Mouse (Mus musculus) embryonic facial prominence, embryonic 13.5 days (tissue): ENCODE measurements at regions not wholly inside any gene's neighbourhood (a gene's known extent, or its start where the extent isn't known, plus 50 kb on each side); places are given as distances from the start of the nearest gene placed in this dataset.

Experiments used
- ATAC-seq: fragments of 200-750 bp; cut with Nextera tagmentation; 2 replicates; pipeline ENCODE4 v1.8.0; 2017; ENCODE audit warnings: low read depth; ENCODE audit not compliant: insufficient number of reproducible peaks, insufficient read depth, low FRiP score, low TSS enrichment
- H3K27ac ChIP-seq: fragments of 300-500 bp; sonication (generic); 2 replicates; pipeline ENCODE4 v1.5.1; 2015; ENCODE audit warnings: moderate library complexity, mild to moderate bottlenecking, inconsistent platforms
- H3K27me3 ChIP-seq: fragments of 300-500 bp; sonication (generic); 2 replicates; pipeline ENCODE4 v1.6.1; 2015; ENCODE audit warnings: mild to moderate bottlenecking, inconsistent platforms
- H3K36me3 ChIP-seq: fragments of 300-500 bp; sonication (generic); 2 replicates; pipeline ENCODE4 v1.6.1; 2015; ENCODE audit warnings: mild to moderate bottlenecking, inconsistent platforms
- H3K4me1 ChIP-seq: fragments of 300-500 bp; sonication (generic); 2 replicates; pipeline ENCODE4 v1.6.1; 2015; ENCODE audit warnings: inconsistent platforms
- H3K4me2 ChIP-seq: fragments of 300-500 bp; sonication (generic); 2 replicates; pipeline ENCODE4 v1.6.1; 2015; ENCODE audit warnings: moderate library complexity, mild to moderate bottlenecking, inconsistent platforms
- H3K4me3 ChIP-seq: fragments of 300-500 bp; sonication (generic); 2 replicates; pipeline ENCODE4 v1.5.1; 2015; ENCODE audit warnings: mild to moderate bottlenecking, inconsistent platforms
- H3K9ac ChIP-seq: fragments of 300-500 bp; sonication (generic); 2 replicates; pipeline ENCODE4 v1.6.1; 2015; ENCODE audit warnings: mild to moderate bottlenecking, inconsistent platforms
- H3K9me3 ChIP-seq: fragments of 300-500 bp; sonication (generic); 2 replicates; pipeline ENCODE4 v1.6.1; 2016; ENCODE audit warnings: inconsistent platforms
- WGBS: fragments of 180-500 bp; shearing (Covaris S2); methylation state at CpG from one replicate; pipeline ENCODE4 v1.1.7; 2015; ENCODE audit warnings: mixed read lengths; 5-methylcytosine and 5-hydroxymethylcytosine counted together

DNA sequence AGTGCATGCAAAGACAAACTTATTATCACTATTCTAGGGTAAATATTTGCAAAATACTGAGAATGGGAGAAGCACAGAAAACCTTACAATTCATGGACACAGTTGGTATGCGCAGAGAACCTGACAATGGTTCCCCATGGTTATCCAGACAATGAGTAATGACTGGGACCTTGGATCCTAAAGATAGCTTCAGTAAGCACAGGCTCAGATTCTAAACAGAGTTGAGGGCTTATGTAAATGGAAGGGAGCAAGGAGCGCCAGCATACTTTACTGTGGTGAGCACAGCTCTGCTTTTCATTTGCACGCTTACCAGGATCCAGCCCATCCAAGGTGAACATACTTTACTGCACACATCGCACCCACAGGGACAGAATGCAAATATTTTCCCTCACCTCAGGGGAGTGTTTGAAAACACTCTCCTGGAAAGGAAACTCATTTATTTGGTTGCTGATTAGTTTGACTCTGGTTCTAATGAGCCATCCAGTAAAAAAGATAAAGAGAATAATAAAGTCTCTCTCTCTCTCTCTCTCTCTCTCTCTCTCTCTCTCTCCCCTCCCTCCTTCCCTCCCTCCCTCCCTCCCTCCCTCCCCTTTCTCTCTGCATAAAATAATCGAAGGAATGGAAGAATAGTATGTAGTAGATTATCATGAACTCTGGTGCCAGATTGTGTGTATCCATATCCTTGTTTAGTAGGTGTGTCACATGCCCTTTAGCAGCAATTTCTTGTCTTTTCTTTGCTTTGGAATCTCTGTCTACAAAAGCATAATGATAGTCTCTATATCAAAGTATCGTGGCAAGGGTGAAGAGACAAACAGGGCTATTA is 115.1 kb upstream of the 4930583I09Rik start:
- Histone ChIP-seq H3K27ac (no peak overlapping the region), H3K9ac (no peak overlapping the region)

GRCm38 (mm10) chr17:64943213-64943612 is 107.3 kb upstream of the 4930583I09Rik start:
- H3K27me3 ChIP-seq, result no peaks in the 10 kb centered on the region
- H3K4me1 ChIP-seq, result no peaks in the 10 kb centered on the region
- no peaks in the 10 kb centered on the region for H3K36me3 ChIP-seq
- no peaks in the 10 kb centered on the region for H3K9me3 ChIP-seq
- no peak overlapping the region for H3K9ac ChIP-seq
- no peak overlapping the region for H3K4me2 ChIP-seq
- WGBS, result 82% methylated on average over 2 of the region's 2 CpGs
- H3K4me3 ChIP-seq, result no peak overlapping the region
- no peak overlapping the region for H3K27ac ChIP-seq
- ATAC-seq, result no peak

More for the DNA sequence above, 115.1 kb upstream of the 4930583I09Rik start:
- no peak overlapping the region for H3K4me2 ChIP-seq
- no peak overlapping the region for H3K4me3 ChIP-seq
- H3K9me3 ChIP-seq, result no peaks in the 10 kb centered on the region
- no peaks in the 10 kb centered on the region for H3K27me3 ChIP-seq
- ATAC-seq, result no peak
- no peaks in the 10 kb centered on the region for H3K36me3 ChIP-seq
- 58% methylated on average over 6 of the region's 6 CpGs for WGBS
- no peaks in the 10 kb centered on the region for H3K4me1 ChIP-seq

DNA sequence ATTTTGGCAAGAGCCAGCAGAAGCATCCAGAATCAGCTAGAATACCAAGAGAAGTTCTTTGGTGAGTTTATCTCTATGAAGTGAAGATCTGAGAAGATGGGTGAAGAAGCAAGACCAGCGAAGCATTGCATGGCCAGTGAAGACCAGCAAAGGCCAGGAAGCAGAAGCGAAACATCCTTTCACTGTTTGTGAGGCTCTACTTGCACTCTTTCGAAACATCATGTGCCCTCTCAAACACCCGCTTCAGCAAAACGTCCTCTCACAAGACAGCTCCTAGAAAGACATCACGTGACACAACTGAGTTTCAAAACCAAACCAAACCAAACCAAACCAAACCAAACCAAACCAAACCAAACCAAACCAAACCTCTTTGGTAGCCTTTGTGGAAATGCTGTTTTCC is 105.7 kb upstream of the 4930583I09Rik start:
- Histone ChIP-seq H3K9ac (no peak overlapping the region), H3K27me3 (no peaks in the 10 kb centered on the region), H3K27ac (no peak overlapping the region), H3K4me3 (no peak overlapping the region), H3K9me3 (no peaks in the 10 kb centered on the region), H3K4me1 (peaks cover 4% of the 10 kb centered on the region; the same call in 1 of the 2 replicates), H3K4me2 (no peak overlapping the region), H3K36me3 (no peaks in the 10 kb centered on the region)
- WGBS, result 91% methylated on average over 6 of the region's 6 CpGs
- ATAC-seq, result no peak

DNA sequence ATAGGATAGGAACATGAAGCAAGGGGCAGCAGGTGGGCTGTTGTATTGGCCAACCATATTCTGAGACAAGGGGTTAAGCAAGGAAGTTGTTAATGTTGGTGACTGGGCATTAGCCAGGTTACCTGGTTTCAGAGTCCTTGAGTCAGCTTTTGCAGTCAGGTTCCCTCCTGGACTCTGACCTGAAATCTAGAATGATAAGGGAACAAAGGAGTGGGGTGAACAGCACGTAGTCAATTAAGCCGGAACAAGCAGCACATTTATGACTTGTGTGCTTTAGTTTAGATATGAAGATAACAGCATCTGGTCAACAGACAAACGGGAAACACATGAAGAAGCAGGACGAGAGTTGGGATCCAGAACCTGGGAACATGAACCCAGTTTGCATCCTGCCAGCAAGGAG is 99.8 kb upstream of the 4930583I09Rik start:
- 63% methylated on average over 4 of the region's 4 CpGs for WGBS
- Histone ChIP-seq H3K27me3 (no peaks in the 10 kb centered on the region), H3K4me3 (no peak overlapping the region), H3K4me2 (no peak overlapping the region), H3K36me3 (no peaks in the 10 kb centered on the region), H3K27ac (no peak overlapping the region), H3K9me3 (no peaks in the 10 kb centered on the region), H3K4me1 (peaks cover 4% of the 10 kb centered on the region; the same call in 1 of the 2 replicates), H3K9ac (no peak overlapping the region)
- no peak for ATAC-seq

- no peaks in the 10 kb centered on the region for H3K36me3 ChIP-seq
- H3K4me1 ChIP-seq, result peaks cover 4% of the 10 kb centered on the region; the same call in 1 of the 2 replicates
- H3K9ac ChIP-seq, result no peak overlapping the region
- H3K27ac ChIP-seq, result no peak overlapping the region
- no peaks in the 10 kb centered on the region for H3K9me3 ChIP-seq
- H3K4me2 ChIP-seq, result no peak overlapping the region
- no peak for ATAC-seq
- H3K4me3 ChIP-seq, result no peak overlapping the region
- 88% methylated on average over 1 of the region's 1 CpGs for WGBS
- no peaks in the 10 kb centered on the region for H3K27me3 ChIP-seq
Measured at GRCm38 (mm10) chr17:64934411-64934810, 98.5 kb upstream of the 4930583I09Rik start.

DNA sequence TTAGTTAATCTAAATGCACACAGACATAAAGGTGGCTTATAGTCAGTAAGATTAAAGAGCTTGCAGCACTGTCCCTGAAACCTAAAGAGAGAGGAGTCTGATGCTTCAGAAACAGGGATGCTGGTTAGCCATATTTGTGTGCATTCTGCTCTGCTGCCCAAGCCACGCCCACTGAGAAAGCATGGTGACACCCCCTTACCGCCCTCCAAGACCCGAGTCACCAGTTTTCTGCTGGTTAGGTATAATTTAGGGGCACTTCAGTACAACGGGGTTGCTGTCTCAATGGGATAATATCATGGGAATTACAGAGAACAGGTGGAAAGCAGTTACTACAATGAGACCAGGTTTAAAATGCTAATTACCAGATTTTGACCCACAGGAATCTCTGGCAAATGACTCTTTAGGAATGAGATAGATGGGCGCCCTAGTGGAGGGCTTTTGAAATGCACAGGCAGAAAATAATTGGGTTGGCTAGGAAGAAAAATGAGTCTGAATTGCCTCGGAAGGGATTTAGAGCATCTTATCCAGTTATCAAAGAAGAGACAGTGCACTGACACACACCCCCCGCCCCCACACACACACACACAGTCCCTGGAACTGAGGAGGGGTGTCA is 95.1 kb upstream of the 4930583I09Rik start:
- H3K4me3 ChIP-seq, result no peak overlapping the region
- H3K9me3 ChIP-seq, result no peaks in the 10 kb centered on the region
- no peak overlapping the region for H3K9ac ChIP-seq
- no peaks in the 10 kb centered on the region for H3K27me3 ChIP-seq
- H3K4me2 ChIP-seq, result no peak overlapping the region
- H3K4me1 ChIP-seq, result no peaks in the 10 kb centered on the region
- H3K36me3 ChIP-seq, result no peaks in the 10 kb centered on the region
- ATAC-seq, result no peak
- no peak overlapping the region for H3K27ac ChIP-seq
- WGBS, result 42% methylated on average over 7 of the region's 7 CpGs

DNA sequence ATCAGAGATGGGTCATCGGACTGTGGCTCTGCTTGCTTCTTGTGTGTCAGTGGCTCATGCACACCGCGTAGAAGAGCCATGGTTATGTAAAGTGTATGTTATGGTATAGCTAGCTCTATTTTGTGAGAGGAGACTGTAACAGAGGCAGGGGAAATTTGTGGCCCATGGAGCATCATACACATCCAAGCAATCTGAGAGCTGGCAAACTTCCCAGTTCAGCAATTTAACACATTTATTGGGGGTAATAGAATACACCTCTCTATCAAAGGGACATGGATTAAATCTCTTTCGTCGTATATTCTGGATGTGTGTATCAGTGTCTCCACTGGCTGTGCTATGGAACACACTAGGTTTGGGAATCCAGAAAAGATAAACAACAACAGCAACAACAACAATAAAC is 87.9 kb upstream of the 4930583I09Rik start:
- Histone ChIP-seq H3K4me1 (peaks cover 5% of the 10 kb centered on the region; the same call in 1 of the 2 replicates), H3K4me2 (no peak overlapping the region), H3K27me3 (no peaks in the 10 kb centered on the region), H3K9me3 (no peaks in the 10 kb centered on the region), H3K27ac (no peak overlapping the region), H3K36me3 (no peaks in the 10 kb centered on the region), H3K9ac (no peak overlapping the region), H3K4me3 (no peak overlapping the region)
- WGBS, result 69% methylated on average over 5 of the region's 5 CpGs
- ATAC-seq, result no peak

GRCm38 (mm10) chr17:64922235-64922634 is 86.4 kb upstream of the 4930583I09Rik start:
- H3K9me3 ChIP-seq, result no peaks in the 10 kb centered on the region
- no peaks in the 10 kb centered on the region for H3K27me3 ChIP-seq
- H3K9ac ChIP-seq, result no peak overlapping the region
- no peak overlapping the region for H3K4me3 ChIP-seq
- H3K4me2 ChIP-seq, result no peak overlapping the region
- H3K4me1 ChIP-seq, result peaks cover 5% of the 10 kb centered on the region; the same call in 1 of the 2 replicates
- no peaks in the 10 kb centered on the region for H3K36me3 ChIP-seq
- no peak for ATAC-seq
- 76% methylated on average over 4 of the region's 4 CpGs for WGBS
- no peak overlapping the region for H3K27ac ChIP-seq

- no peak overlapping the region for H3K27ac ChIP-seq
- peaks cover 19% of the 10 kb centered on the region for H3K4me1 ChIP-seq
- WGBS, result 57% methylated on average over 2 of the region's 2 CpGs
- H3K9me3 ChIP-seq, result no peaks in the 10 kb centered on the region
- no peaks in the 10 kb centered on the region for H3K27me3 ChIP-seq
- H3K36me3 ChIP-seq, result no peaks in the 10 kb centered on the region
- H3K4me2 ChIP-seq, result no peak overlapping the region
- ATAC-seq, result no peak
- H3K9ac ChIP-seq, result no peak overlapping the region
- no peak overlapping the region for H3K4me3 ChIP-seq
Measured at GRCm38 (mm10) chr17:64920236-64920635, 84.4 kb upstream of the 4930583I09Rik start.

- Histone ChIP-seq H3K36me3 (no peaks in the 10 kb centered on the region), H3K4me2 (no peak overlapping the region), H3K27me3 (peaks cover 2% of the 10 kb centered on the region; the same call in 1 of the 2 replicates), H3K4me1 (peaks cover 37% of the 10 kb centered on the region), H3K9ac (no peak overlapping the region), H3K27ac (no peak overlapping the region), H3K9me3 (no peaks in the 10 kb centered on the region), H3K4me3 (no peak overlapping the region)
- 78% methylated on average over 4 of the region's 4 CpGs for WGBS
- no peak for ATAC-seq
Measured at GRCm38 (mm10) chr17:64917830-64918229, 82.0 kb upstream of the 4930583I09Rik start.

- Histone ChIP-seq H3K4me2 (no peak overlapping the region), H3K27me3 (peaks cover 4% of the 10 kb centered on the region; the same call in 1 of the 2 replicates), H3K4me3 (no peak overlapping the region), H3K27ac (peak overlapping the region; percentile 52), H3K36me3 (no peaks in the 10 kb centered on the region), H3K4me1 (peaks cover 37% of the 10 kb centered on the region), H3K9me3 (no peaks in the 10 kb centered on the region), H3K9ac (no peak overlapping the region)
- 34% methylated on average over 6 of the region's 6 CpGs for WGBS
- no peak for ATAC-seq
Measured at GRCm38 (mm10) chr17:64916657-64917056, 80.8 kb upstream of the 4930583I09Rik start.

- H3K4me3 ChIP-seq, result no peak overlapping the region
- peaks cover 4% of the 10 kb centered on the region; the same call in 1 of the 2 replicates for H3K27me3 ChIP-seq
- H3K9me3 ChIP-seq, result no peaks in the 10 kb centered on the region
- WGBS, result 22% methylated on average over 3 of the region's 3 CpGs
- 0 out of 2 replicates have a peak overlapping the region, but pooled peaks have one; percentile 3 for H3K4me2 ChIP-seq
- ATAC-seq, result no peak
- peak overlapping the region; percentile 52 for H3K27ac ChIP-seq
- peaks cover 37% of the 10 kb centered on the region for H3K4me1 ChIP-seq
- no peak overlapping the region for H3K9ac ChIP-seq
- H3K36me3 ChIP-seq, result no peaks in the 10 kb centered on the region
Measured at GRCm38 (mm10) chr17:64915708-64916107, 79.8 kb upstream of the 4930583I09Rik start.
